Mouse (Mus musculus) cerebellum, adult 2 months (tissue): Measurements from ENCODE around the gene Stag3.

Experiments used
- CTCF ChIP-seq: fragments of 200-500 bp; IDR thresholded peaks from 2 replicates; pipeline ENCODE4 v1.5.1; 2011; ENCODE audit warnings: low read depth, mild to moderate bottlenecking, control low read depth, low read length, moderate library complexity, borderline replicate concordance; ENCODE audit not compliant: insufficient read depth
- POLR2A ChIP-seq: fragments of 200-500 bp; IDR thresholded peaks from 2 replicates; pipeline ENCODE4 v1.6.1; 2011; ENCODE audit warnings: low read length, control low read depth, borderline replicate concordance; ENCODE audit not compliant: insufficient read depth

GRCm38 (mm10) chr5:138287861-138288260 lies 7.8 kb downstream of the Stag3 start:
- TF ChIP-seq CTCF (no peak), POLR2A (no peak)
